Mouse (Mus musculus) thymus, adult 2 months (tissue): ENCODE results near the gene Coro1b. TPM values are rescaled to one million over a fixed set of nuclear protein-coding genes. Genes with fewer than 3 reads are reported as not detected.

ENCODE experiments used
- DNase-seq: peaks from one replicate; pipeline ENCODE4 v3.0.0; 2021
- H3K27ac ChIP-seq: fragments of 200-500 bp; 2 replicates; pipeline ENCODE4 v1.5.1; 2012; ENCODE audit warnings: low read length, control low read depth; ENCODE audit not compliant: control insufficient read depth, insufficient read depth
- H3K27me3 ChIP-seq: fragments of 200-500 bp; 2 replicates; pipeline ENCODE4 v1.6.1; 2012; ENCODE audit warnings: mild to moderate bottlenecking, low read length, moderate library complexity, mixed read lengths; ENCODE audit not compliant: control insufficient read depth, insufficient read depth
- H3K36me3 ChIP-seq: fragments of 200-500 bp; 2 replicates; pipeline ENCODE4 v1.6.1; 2012; ENCODE audit warnings: mild to moderate bottlenecking, low read length, moderate library complexity; ENCODE audit not compliant: control insufficient read depth, insufficient read depth
- H3K4me1 ChIP-seq: fragments of 200-500 bp; replicated peaks from 2 replicates; pipeline ENCODE4 v1.6.1; 2012; ENCODE audit warnings: low read length; ENCODE audit not compliant: control insufficient read depth, insufficient read depth
- H3K4me3 ChIP-seq: fragments of 200-500 bp; 2 replicates; pipeline ENCODE4 v1.5.1; 2012; ENCODE audit warnings: mild to moderate bottlenecking, low read length, control low read depth, moderate library complexity; ENCODE audit not compliant: control insufficient read depth, insufficient read depth
- CTCF ChIP-seq: fragments of 200-500 bp; IDR thresholded peaks from 2 replicates; pipeline ENCODE4 v1.5.1; 2012; ENCODE audit warnings: mild to moderate bottlenecking, control low read depth, low read length, moderate library complexity, borderline replicate concordance; ENCODE audit not compliant: control insufficient read depth, poor library complexity, insufficient read depth; ENCODE audit errors: extremely low read depth
- POLR2A ChIP-seq: fragments of 200-500 bp; IDR thresholded peaks from 2 replicates; pipeline ENCODE4 v1.6.1; 2012; ENCODE audit warnings: mild to moderate bottlenecking, low read length, control low read depth, moderate library complexity; ENCODE audit not compliant: control insufficient read depth, poor library complexity, insufficient read depth; ENCODE audit errors: extremely low read depth
- WGBS: fragments of 180-500 bp; shearing (Covaris S2); methylation state at CpG from one replicate; pipeline ENCODE4 v1.1.7; 2018; 5-methylcytosine and 5-hydroxymethylcytosine counted together
- polyA plus RNA-seq: library from polyadenylated mRNA; depleted of rRNA; stranded (reverse); fragments of >200 nt; gene quantifications from 2 replicates; pipeline ENCODE4 v1.2.3, GENCODE M21; 2012

Coro1b gene
- polyA plus RNA-seq, 1 experiment = 508 TPM

GRCm38 (mm10) chr19:4155223-4156072, 7.0 kb downstream of the Coro1b start:
- Histone ChIP-seq H3K36me3 (peaks cover 17% of the 10 kb centered on the region), H3K27ac (peak overlapping the region; percentile 97), H3K4me1 (peaks cover 36% of the 10 kb centered on the region), H3K4me3 (peak overlapping the region; percentile 80), H3K27me3 (no peaks in the 10 kb centered on the region)
- TF ChIP-seq POLR2A = no peak
- TF ChIP-seq CTCF = no peak
- no peak for DNase-seq
- 8% methylated on average over 6 of the region's 6 CpGs for WGBS

- peaks cover 36% of the 10 kb centered on the region for H3K4me1 ChIP-seq
- peak overlapping the region; percentile 80 for H3K4me3 ChIP-seq
- peaks cover 12% of the 10 kb centered on the region for H3K36me3 ChIP-seq
- WGBS = 20% methylated on average over 20 of the region's 20 CpGs
- H3K27ac ChIP-seq = peak overlapping the region; percentile 97
- no peak for DNase-seq
- no peaks in the 10 kb centered on the region for H3K27me3 ChIP-seq
- TF ChIP-seq POLR2A (no peak), CTCF (no peak)
Observed at GRCm38 (mm10) chr19:4156073-4156579, 7.7 kb downstream of the Coro1b start.

- Histone ChIP-seq H3K36me3 (peaks cover 12% of the 10 kb centered on the region), H3K4me3 (no peak overlapping the region), H3K4me1 (peaks cover 36% of the 10 kb centered on the region), H3K27me3 (no peaks in the 10 kb centered on the region), H3K27ac (no peak overlapping the region; the same call in 1 of the 2 replicates)
- no peak for DNase-seq
- TF ChIP-seq CTCF = no peak
- no peak for TF ChIP-seq POLR2A
- 93% methylated on average over 12 of the region's 12 CpGs for WGBS
Observed at GRCm38 (mm10) chr19:4156771-4157170, 8.4 kb downstream of the Coro1b start.

- Histone ChIP-seq H3K27ac (no peak overlapping the region), H3K36me3 (peaks cover 7% of the 10 kb centered on the region), H3K4me3 (no peak overlapping the region), H3K27me3 (no peaks in the 10 kb centered on the region), H3K4me1 (peaks cover 28% of the 10 kb centered on the region)
- 93% methylated on average over 8 of the region's 8 CpGs for WGBS
- no peak for DNase-seq
- TF ChIP-seq CTCF = no peak
- no peak for TF ChIP-seq POLR2A
Observed at GRCm38 (mm10) chr19:4159049-4159448, 10.6 kb downstream of the Coro1b start.

GRCm38 (mm10) chr19:4162646-4163542, 14.5 kb downstream of the Coro1b start, which contains the start of gene Rps6kb2:
Gene Rps6kb2 (minus strand): TSS chr19:4163354.
- TF ChIP-seq CTCF = no peak
- 0 out of 2 replicates have a peak, but pooled peaks have one; percentile 39 for TF ChIP-seq POLR2A
- peak; percentile 92 for DNase-seq
- Histone ChIP-seq H3K27ac (0 out of 2 replicates have a peak within 1 kb of the TSS, but pooled peaks have one; percentile 6), H3K4me3 (peak within 1 kb of the TSS; percentile 66), H3K27me3 (no peaks in the 10 kb centered on the region), H3K4me1 (peaks cover 9% of the 10 kb centered on the region), H3K36me3 (no peaks in the 10 kb centered on the region)
- 8% methylated on average over 42 of the region's 42 CpGs for WGBS

DNA sequence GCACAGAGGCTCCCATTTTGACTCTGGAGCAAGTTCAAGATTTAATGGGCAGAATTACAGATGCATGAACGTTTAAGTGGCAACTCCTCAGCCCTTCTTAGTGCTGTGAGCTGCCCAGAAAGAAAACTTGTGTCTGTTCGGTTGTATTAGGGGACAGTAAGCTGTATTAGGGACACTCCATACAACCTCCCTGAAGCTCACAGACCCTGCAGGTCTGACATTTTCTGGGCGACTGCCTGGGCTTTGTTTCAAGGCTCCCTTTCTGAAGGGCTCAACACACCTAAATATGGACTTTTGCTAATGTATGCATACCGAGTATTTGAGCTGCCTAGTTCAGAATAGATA, 15.1 kb downstream of the Coro1b start:
- Histone ChIP-seq H3K36me3 (no peaks in the 10 kb centered on the region), H3K27me3 (no peaks in the 10 kb centered on the region), H3K4me1 (peaks cover 9% of the 10 kb centered on the region), H3K4me3 (peak overlapping the region; percentile 66), H3K27ac (0 out of 2 replicates have a peak overlapping the region, but pooled peaks have one; percentile 6)
- WGBS = 41% methylated on average over 4 of the region's 4 CpGs
- DNase-seq = no peak
- TF ChIP-seq CTCF = no peak
- TF ChIP-seq POLR2A = no peak
